Mouse (Mus musculus): ENCODE data around the gene Troap. TPM values are rescaled to one million over a fixed set of nuclear protein-coding genes. Genes with fewer than 3 reads are reported as not detected.

The Troap gene
- total RNA-seq, 4 experiments from 2014 or later: 0.22 to 0.35 TPM; not detected in 2

DNA sequence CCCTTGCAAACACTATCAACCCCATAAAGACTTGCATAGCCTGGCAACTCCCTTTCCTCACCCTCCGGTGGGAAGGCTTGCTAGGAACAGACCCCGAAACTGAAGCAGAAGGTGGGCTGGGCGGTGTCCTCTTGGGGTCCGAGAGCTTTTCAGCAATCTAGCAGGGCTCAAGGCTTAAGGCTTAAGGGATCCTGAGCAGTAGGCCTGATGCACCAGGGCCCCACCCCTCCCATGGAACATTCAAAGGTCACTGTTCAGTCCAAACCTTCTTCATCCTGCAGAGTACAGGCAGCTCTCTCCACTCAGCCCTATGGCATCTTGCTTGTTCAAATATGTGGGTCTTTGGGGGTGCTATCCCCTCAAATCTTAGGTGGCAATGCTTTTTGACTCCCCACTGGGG lies 11.6 kb downstream of the Troap start:
- DNase-seq (ENCODE audit: low spot score): no peak

DNA sequence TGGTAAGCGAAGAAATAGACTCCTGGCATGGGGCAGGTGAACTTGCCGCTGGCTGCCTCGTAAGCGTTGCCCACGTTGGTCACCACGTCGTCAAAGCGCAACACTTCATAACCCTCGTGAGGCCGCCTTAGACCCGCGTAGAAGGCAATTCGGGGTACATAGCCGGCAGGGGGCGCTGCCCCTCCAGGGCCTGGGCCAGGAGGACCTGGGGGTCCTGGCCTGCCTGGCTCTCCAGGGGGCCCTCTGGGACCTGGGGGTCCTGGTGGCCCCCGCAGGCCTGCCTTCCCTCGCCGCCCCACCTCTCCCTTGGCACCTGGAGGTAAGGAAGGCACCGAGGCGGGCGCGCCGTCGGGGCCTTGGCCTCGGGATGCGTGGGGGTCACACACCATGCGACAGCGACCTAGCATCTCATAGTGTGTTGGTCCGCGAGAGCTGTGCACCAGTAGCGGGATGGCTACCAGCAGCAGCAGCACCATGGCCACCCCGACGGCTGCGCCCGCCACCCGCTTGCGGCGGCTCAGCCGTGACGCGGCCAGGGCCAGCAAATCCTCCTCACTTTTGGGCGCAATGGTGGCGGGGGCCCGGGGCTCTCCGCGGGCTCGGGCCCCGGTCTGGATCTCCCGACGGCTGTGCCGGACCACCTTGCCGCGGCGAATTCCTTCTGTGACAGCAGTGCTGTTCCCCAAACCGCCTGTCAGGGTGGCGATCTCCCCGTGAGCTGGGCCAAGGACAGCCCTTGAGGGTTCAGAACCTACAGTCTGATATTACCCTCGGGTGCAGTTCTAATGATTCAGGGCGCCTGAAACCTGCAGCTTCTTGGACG lies 13.1 kb downstream of the Troap start, which contains the start of gene C1ql4:
Gene C1ql4 (minus strand): TSS at position 565 of the 823 bp plus-strand sequence.
- no peak for DNase-seq (ENCODE audit: low spot score)

DNA sequence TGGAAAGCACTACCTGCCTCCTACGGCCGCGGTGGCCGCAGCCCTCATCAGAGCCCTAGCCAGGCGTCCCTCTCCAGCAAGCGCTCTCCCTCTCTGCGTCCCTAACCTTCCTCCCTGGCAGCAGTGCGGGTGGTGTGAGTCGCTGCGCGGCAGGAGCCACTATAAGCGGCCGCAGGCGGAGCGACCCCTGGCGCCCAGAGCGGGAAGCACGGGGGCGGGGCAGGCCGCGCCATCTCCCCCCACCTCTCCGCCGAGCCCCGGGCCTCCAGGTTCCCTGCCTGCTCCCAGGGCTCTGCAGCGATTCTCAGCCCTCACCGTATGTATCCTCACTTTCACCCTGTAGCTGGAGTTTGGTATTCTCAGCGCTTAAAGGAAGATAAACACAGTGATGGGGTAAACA lies 13.9 kb downstream of the Troap start:
- peak; percentile 45 for DNase-seq (ENCODE audit: low spot score)

DNA sequence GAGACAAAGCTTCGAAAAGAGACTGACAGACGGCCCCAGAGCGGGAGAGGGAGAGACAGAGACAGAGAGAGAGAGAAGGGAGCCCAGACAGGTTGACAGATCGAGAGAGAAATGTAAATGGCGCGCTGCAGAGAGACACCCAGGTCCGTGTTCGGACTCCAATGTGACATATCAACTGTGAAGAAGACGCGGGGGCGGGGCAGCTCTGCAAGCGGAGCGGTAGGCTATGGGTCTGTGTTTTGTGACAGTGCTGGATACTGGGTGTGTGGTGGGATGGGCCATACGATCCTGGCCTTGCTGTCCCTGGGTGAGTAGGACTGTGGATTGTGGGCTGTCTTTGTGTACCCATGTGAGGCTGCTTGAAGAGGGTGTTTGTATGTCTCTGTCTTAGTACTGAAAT lies 14.7 kb downstream of the Troap start:
- no peak for DNase-seq (ENCODE audit: low spot score)

DNA sequence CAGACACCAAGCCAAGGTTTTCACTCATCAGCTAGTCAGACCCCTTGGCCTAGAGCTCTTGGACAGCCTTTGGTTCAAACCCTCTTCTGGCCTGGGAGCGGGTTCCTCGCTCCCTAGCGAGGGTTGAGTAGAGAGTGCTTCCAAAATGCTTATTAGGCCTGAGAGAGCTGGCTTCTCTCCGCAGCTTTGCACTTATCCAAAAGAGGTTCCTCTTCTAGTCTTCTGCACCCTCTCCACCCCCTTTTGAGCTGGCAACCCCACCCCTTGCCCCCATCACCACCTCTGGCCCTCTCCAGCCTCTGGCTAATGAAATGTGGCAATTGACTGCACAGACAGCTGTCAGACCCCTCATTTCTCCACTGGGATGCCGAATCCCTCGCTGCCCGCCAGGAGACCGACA lies 18.5 kb downstream of the Troap start, which contains the start of gene Dnajc22:
Gene Dnajc22 (plus strand): TSS at position 301 of the 400 bp plus-strand sequence.
- DNase-seq (ENCODE audit: low spot score): no peak

DNA sequence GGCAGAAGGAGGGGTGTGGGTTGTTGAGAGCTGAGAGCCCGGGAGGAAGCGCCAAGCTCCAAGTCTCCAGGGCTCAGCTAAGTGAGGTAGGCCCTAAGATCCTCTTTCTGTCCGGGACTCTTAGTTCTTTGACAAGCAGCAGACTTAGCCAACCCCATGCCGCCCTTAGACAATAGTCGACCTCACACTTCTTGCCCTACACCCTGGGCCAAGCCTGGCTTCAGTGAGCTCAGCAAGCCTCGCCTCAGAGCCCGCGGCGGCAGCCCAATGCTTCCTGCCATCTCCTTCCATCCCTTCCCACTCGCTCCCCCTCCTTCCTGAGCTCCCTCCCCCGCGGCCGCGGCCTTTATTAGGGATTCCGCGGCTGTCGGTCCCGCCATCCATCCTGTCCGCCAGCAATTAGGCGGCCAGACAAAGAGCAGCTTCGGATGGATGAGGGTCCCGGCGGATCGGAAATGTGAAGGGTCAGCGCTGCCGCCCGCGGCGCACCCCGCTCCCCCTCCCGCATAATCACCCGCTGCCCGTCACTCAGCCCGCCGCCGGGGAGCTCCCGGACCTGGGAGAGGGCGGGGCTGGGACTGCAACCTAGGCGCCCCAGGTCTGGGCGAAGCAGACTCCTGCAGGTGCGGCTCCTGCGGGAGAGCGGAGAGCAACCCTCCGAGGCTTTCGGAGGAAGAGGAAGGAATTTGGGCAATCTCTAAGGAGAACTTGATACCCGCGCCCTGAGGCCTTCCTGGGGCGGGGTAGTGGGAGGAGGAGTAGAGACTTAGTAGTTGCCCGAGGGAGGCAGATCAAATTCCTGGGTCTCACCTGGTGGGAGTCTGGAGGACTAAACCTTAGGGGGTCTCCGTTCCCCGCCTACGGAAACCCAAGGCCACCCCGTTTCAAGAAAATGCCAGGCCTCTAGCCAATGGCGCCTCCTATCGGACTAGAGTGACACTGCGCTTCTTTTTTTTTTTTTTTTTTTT lies 19.2 kb downstream of the Troap start:
- DNase-seq (ENCODE audit: low spot score): no peak

DNA sequence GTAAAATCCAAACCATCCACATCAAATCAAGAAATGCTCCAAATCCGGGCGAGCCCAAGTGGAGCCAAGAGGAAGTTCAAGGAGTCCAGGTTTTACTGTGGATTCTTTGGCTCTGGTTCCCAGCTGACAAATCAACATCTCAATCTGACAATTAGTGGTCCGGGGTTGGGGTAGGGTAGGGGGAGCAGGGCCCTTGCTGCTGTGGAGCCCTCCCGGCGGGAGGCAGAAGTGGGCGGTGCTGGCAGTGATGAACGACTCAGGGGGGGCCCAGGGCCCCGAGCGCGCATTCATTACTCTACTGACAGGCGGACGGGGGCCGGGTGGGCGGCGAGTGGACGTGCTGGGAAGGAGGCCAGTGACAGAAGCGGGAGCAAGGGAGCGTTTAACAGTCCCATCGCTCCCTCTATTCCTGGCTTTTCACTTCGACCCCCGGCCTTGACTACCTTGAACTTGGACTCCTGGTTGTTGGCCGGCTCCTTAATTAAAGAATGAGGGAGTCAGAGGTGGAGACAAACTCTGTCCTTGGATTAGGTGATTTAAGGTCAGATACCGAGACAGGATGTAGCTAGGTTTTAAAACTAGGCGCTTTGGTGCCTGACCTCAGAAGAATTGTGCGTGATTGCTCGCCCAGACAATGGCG lies 20.4 kb downstream of the Troap start:
- no peak for DNase-seq (ENCODE audit: low spot score)

DNA sequence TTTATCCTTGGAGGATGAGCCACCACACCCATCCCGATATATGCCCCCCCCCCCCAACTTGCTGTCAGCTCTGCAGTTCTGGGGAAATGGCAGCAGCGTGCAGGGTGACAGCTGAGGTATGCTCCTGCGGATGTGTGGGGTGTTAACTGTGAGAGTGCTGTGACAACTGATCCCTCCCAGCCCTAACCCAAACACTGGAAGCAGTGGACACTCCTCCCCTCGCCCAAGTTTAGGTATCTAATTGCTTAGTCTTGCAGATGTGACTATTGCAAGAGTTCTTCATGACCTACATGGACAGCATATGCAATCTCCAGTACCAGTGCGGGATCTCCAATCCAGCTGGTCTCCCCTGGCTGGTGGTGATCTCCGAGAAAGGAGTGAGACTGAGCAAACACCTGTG lies 21.0 kb downstream of the Troap start:
- DNase-seq (ENCODE audit: low spot score): no peak

DNA sequence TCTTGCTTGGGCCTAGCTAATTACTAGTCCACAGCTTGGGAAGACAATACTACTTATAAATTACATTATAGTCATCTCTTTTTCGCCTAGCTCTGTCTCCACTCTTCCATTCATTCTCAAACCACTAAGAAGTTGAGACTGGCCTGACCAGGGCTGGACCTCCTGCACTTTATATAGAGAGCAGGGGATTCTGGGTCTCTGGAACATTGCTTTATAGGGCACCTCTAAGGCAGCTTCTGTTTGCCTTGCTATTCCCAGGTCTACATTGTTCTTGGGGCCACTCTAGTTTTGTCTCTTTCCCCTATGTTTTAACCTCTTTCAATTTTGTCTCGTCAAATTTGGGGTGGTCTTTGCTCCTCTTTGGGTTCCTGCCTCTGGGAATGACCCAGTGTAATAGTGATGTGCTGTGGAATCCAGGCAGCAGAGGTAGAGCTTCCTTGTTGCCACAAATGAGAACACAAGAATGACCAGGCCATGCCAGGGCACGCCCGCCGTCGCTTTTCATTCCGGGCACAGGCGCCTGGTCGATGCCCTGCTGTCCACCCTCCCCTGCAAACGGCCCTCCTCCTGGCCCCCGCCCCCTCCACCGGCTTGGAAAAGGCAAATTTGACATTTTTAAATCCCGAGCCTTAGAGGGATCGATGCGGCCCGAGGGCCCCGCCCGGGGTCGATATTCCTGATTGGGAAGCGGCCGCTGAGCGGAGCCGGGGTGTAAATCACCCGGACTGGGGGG lies 21.9 kb downstream of the Troap start:
- no peak for DNase-seq (ENCODE audit: low spot score)

DNA sequence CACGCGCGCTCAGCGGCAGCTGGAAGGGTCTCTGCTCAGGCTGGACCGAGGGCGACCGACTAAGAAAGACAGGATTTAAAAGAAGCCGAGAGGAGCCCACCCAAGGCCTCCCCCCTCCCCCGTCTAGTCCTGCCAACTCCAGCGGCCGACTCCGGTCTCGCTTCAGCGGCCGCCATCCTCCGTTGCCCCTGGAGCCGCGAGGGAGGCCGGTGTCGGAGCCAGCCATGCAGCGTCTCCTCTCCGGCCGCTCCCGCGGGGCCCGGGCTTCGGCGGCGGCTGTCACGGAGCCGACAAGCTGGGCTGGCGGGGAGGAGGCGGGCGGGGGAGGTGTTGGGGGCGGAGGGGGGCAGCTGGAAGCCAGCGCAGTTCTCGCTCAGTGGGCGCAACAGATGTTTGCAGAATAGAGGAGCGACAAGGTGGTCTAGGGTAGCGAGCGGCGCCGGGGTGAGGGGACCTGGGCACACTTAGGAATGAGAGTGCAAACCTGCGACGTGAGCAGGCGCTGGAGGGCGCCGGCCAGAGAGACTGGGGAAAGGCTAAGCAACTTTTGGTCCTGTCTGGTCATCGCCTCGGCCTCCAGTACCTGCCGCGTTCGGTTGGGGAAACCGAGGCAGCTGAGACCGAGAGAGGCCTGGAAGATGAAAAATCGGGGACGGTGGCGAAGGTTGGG lies 22.6 kb downstream of the Troap start:
- DNase-seq (ENCODE audit: low spot score): no peak

DNA sequence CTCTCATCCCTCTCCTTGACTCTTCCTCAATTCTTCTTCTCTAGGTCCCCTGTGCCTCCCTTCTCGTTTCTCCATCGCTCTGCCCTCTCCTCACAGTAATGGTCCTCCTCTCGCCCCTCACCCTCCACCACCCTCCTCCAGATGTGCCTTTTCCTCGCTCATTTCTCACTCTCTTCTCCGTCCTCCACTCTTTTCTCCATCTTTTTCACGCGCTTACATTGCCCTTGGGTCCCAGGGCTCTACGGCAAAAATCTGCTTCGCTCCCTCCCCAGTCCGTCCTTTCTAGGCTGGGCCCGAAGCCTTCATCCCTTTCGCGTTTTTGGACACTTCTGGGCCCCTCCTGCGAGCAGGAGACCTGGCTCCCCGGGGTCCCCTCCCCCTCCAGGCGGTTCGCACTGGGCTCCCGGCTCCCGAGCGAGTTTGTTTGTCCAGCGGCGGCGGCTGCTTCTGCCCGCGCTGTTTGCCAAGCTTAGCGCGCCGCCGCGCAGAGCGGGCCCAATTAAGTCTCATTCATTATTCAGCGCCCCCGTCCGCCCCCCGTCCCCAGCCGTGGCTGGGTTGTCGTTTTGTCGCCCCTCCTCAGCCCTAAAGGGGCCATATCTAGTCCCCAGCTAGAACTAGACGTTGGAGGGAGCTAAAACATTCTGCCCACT lies 23.6 kb downstream of the Troap start:
- no peak for DNase-seq (ENCODE audit: low spot score)

DNA sequence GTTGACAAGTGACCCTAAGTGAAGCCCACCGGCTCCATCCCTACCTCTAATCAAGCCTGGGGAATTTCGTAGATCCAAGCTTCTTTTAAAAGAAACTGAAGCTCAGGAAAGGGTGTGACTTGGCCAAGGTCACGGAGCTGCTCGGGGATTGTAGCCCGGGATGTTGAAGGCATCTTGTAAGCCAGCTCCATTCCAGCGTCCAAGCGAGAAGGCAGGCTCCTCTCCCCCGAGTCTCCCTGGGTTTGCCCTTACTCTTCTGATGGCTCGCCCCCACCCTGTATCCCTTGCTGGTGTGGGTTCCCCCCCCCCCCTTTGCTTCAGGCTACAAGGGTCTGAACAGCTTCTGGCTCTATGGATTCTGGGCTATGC lies 24.1 kb downstream of the Troap start:
- no peak for DNase-seq (ENCODE audit: low spot score)

DNA sequence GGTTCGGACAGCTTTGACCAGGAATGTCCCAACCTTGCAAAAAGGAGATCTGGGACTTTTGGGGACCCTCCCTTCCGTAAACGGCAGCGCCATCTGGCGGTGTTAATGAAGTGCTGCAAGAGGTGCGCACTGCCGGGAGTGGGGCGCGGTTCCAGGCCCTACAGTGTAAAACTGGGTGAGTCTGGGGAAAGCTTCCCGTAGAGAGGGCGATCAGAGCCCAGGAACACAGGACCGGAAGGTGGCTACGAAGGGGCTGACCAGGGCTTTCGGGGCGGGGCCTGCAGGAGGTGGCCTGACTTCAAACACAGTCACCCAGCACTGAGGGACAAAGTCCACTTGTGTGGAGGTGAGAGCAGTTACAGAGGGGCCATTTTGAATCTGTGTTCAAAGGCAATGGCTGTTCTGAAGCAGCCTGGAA lies 24.8 kb downstream of the Troap start:
- DNase-seq (ENCODE audit: low spot score): no peak

DNA sequence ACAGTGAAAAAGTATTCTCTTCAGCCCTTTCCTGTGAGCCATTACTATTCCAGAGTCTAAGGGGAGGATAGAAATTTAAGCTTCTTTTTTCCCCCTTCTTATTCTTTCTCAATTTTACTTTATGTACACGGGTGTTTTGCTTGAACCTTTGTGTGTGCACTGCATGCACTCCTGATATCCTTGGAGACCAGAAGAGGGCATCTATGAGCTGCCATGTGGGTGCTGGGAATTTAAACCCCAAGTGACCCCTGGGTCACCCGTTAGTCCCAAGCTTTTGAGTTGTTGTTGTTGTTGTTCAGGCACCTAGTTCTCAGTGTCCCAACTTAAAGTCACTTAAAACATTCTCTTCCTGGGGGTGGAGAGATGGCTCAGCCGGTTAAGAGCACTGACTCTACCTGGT lies 25.6 kb downstream of the Troap start:
- no peak for DNase-seq (ENCODE audit: low spot score)

DNA sequence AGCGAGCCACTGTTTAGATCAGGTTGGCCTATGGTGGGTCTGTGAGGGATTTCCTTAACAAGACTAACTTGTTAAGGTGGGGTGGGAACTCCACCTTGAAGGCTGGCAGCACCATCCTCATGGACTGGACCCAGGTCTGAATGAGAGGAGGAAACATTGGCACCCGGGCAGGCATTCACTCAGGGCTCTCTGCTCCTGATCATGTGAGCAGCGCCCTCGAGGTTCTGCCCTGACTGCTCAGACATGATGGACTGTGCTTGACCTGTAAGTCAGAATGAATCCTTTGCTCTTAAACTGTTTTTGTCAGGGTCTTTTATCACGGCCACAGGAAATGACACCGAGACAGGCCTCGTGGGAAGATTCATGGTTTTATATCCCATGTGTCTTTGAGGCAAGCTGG lies 30.9 kb downstream of the Troap start:
- no peak for DNase-seq (ENCODE audit: low spot score)

DNA sequence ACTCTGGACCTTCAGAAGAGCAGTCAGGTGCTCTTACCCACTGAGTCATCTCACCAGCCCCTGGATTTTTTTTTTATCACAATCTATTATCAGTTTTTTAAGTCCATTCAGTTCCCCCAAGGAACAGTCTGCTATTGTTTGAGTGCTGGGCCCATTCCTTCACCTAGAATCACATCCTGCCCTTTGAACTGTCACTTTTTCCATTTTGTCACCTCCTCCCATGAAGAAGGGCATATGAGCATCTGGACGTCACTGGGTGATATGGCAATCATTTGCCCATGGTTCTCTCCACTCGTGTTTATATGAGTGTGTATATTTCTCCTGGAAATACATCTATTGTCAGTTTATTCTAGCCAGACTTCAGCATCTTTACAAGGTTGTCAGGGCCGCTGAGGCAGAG lies 33.5 kb downstream of the Troap start:
- no peak for DNase-seq (ENCODE audit: low spot score)

DNA sequence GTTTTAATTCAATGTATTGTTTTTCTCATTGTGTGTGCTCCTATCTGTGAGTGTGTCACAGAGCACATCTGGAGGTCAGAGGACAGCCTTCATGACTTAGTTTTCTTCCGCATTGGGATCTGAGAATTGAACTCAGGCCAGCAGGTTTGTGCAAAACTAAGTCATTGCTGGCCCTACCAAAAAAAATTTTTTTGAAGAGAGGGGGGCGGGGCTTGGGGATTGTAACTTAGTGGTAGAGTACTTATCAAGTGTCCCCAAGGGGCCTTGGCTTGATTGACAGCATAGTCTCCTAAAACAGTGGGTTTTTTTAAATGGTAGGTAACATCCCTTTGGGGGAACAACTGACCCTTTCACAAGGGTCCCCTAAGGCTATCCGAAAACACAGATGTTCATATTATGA lies 36.8 kb downstream of the Troap start:
- no peak for DNase-seq (ENCODE audit: low spot score)

DNA sequence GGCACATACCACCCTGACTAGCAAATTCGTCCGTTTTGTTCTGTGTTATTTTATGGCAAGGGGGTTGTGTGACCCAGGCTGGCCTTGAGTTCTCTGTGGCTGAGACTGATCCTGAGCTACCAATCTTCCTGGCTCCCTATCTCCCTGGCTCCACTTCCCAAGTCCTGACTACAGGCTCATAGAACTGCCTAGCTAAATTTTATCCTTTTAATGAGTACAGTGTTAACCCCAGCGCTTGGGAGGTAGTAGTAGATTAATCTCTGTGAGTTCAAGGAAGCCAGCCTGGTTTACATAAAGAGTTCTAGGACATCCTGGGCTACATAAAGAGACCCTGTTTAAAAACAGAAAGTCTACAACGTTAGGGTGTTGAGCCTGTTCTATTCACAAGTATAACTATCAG lies 37.4 kb downstream of the Troap start:
- no peak for DNase-seq (ENCODE audit: low spot score)

DNA sequence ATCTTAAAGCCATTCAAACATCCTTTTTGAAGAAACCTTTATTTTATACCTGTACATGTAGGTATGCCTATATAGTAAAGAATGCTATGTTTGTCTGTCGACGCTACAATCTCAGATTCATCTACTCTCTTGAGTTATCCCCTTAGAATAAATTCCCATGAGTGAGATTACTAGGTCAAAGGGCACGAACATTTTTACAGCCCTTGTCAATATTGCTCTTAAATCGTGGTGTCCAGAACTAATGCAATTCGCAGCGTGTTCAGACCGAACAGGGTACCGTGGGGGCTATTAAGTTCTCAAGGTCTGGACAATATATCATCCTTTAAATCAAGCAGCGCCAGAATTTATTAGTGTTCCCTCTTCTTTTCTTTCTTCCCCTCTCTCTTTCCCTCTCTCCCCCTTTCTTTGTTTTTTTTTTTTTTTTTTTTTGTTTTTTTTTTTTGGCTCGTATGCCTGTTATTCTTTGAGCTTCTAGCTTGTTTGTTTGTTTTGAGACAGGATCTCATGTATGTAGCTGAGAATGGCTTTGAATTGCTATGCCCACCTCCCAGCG lies 38.5 kb downstream of the Troap start:
- DNase-seq (ENCODE audit: low spot score): no peak

DNA sequence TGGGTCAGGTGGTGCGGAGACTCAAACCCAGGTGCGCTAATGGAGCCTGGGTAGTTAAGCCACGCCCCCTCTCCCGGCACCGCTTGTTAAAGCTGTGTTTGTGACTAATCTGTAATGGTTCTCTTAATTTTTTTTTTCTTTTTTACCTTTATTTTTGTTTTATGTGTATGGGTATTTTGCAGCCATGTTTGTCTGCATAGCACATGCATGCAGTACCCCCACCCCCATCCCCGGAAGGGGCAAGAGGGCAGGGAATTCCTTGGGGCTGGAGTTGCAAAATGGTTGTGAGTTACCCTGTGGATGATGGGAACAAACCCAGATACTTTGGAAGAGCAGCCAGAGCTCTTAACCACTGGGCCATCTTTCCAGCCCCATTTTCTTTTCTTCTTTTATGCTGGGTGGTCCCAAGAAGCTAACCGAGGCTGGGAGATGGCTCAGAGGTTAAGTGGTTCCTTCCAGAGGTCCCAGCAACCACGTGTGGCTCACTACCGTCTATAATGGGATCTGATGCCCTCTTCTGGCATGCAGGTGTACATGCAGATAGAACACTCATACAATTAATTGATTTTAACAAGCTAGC lies 39.1 kb downstream of the Troap start:
- DNase-seq (ENCODE audit: low spot score): no peak

Data from heart, adult 8-10 months (tissue).